Mouse (Mus musculus) MEL (cell line): ENCODE results near the gene Cenps. TPM values are rescaled to one million over a fixed set of nuclear protein-coding genes. Genes with fewer than 3 reads are reported as not detected.

Source experiments
- DNase-seq: peaks from one replicate; pipeline ENCODE4 v3.0.0; 2011; ENCODE audit warnings: low read depth, low spot score
- H3K27ac ChIP-seq: 2 replicates; pipeline ENCODE4 v1.5.1; 2012; ENCODE audit warnings: low read depth, mild to moderate bottlenecking, control low read depth, low read length, moderate library complexity; ENCODE audit not compliant: control insufficient read depth
- H3K27me3 ChIP-seq, 2 experiments: fragments of 150-350 bp in 1 of 2; sonication (generic) in 1 of 2; 2 replicates each; pipeline ENCODE4 v1.6.1; 2012; ENCODE audit warnings: low read length in 2 of 2, mild to moderate bottlenecking in 2 of 2, improper control_type of control experiment in 1 of 2, moderate library complexity in 1 of 2; ENCODE audit not compliant: insufficient read depth in 2 of 2, control insufficient read depth in 1 of 2
- H3K36me3 ChIP-seq, 2 experiments: 2 replicates each; pipeline ENCODE4 v1.6.1; 2012 to 2014; ENCODE audit warnings: low read length in 2 of 2, improper control_type of control experiment in 1 of 2, inconsistent platforms in 1 of 2, mild to moderate bottlenecking in 1 of 2; ENCODE audit not compliant: insufficient read depth in 2 of 2, control insufficient read depth in 1 of 2
- H3K4me1 ChIP-seq, 2 experiments: fragments of 150-350 bp in 1 of 2; sonication (generic) in 1 of 2; 2 replicates each; pipeline ENCODE4 v1.6.1; 2012; ENCODE audit warnings: low read length in 2 of 2, improper control_type of control experiment in 1 of 2, mild to moderate bottlenecking in 1 of 2; ENCODE audit not compliant: insufficient read depth in 2 of 2, control insufficient read depth in 1 of 2
- H3K4me3 ChIP-seq, 2 experiments: fragments of 150-350 bp in 1 of 2; sonication (generic) in 1 of 2; 2 replicates each; pipeline ENCODE4 v1.5.1; 2012; ENCODE audit warnings: low read depth in 2 of 2, low read length in 2 of 2, mild to moderate bottlenecking in 2 of 2, moderate library complexity in 2 of 2, control low read depth in 1 of 2, improper control_type of control experiment in 1 of 2; ENCODE audit not compliant: control insufficient read depth in 1 of 2, insufficient read depth in 1 of 2
- H3K79me2 ChIP-seq: 2 replicates; pipeline ENCODE4 v1.6.1; 2012; ENCODE audit warnings: mild to moderate bottlenecking, low read length, moderate library complexity; ENCODE audit not compliant: control insufficient read depth, poor library complexity, insufficient read depth
- H3K9ac ChIP-seq: 2 replicates; pipeline ENCODE4 v1.6.1; 2012; ENCODE audit warnings: low read depth, mild to moderate bottlenecking, control low read depth, low read length, moderate library complexity; ENCODE audit not compliant: control insufficient read depth, poor library complexity, severe bottlenecking
- H3K9me3 ChIP-seq: fragments of 150-350 bp; sonication (generic); replicated peaks from 2 replicates; pipeline ENCODE4 v1.6.1; 2012; ENCODE audit warnings: mild to moderate bottlenecking, low read length, improper control_type of control experiment, moderate library complexity; ENCODE audit not compliant: insufficient read depth
- BHLHE40 ChIP-seq: IDR thresholded peaks from 2 replicates; pipeline ENCODE4 v1.6.1; 2012; ENCODE audit warnings: low read depth, mild to moderate bottlenecking, inconsistent platforms, low read length, improper control_type of control experiment, borderline replicate concordance
- E2F4 ChIP-seq: IDR thresholded peaks from 2 replicates; pipeline ENCODE4 v1.6.1; 2011; ENCODE audit warnings: low read depth, low read length, improper control_type of control experiment, borderline replicate concordance
- ELF1 ChIP-seq: IDR thresholded peaks from 2 replicates; pipeline ENCODE4 v1.6.1; 2014; ENCODE audit warnings: low read depth, mild to moderate bottlenecking, inconsistent platforms, low read length, improper control_type of control experiment, moderate library complexity
- EP300 ChIP-seq, 2 experiments: IDR thresholded peaks; 2 replicates each; pipeline ENCODE4 v1.6.1; 2011; ENCODE audit warnings: improper control_type of control experiment in 2 of 2, low read length in 2 of 2, low read depth in 1 of 2, mild to moderate bottlenecking in 1 of 2
- ETS1 ChIP-seq: IDR thresholded peaks from 2 replicates; pipeline ENCODE4 v1.6.1; 2012; ENCODE audit warnings: low read depth, mild to moderate bottlenecking, inconsistent platforms, low read length, improper control_type of control experiment, moderate library complexity
- GATA1 ChIP-seq: IDR thresholded peaks from 2 replicates; pipeline ENCODE4 v1.6.1; 2011; ENCODE audit warnings: low read depth, low read length, improper control_type of control experiment
- HCFC1 ChIP-seq: IDR thresholded peaks from 2 replicates; pipeline ENCODE4 v1.6.1; 2012; ENCODE audit warnings: low read depth, mild to moderate bottlenecking, inconsistent platforms, low read length, improper control_type of control experiment, moderate library complexity
- MAX ChIP-seq: IDR thresholded peaks from 2 replicates; pipeline ENCODE4 v1.6.1; 2011; ENCODE audit warnings: low read length, improper control_type of control experiment
- MAZ ChIP-seq: IDR thresholded peaks from 2 replicates; pipeline ENCODE4 v1.6.1; 2012; ENCODE audit warnings: low read depth, mild to moderate bottlenecking, inconsistent platforms, low read length, improper control_type of control experiment
- MEF2A ChIP-seq: IDR thresholded peaks from 2 replicates; pipeline ENCODE4 v1.6.1; 2014; ENCODE audit warnings: low read depth, mild to moderate bottlenecking, inconsistent platforms, low read length, improper control_type of control experiment; ENCODE audit not compliant: poor library complexity, insufficient replicate concordance, severe bottlenecking; ENCODE audit errors: extremely low read depth
- MYC ChIP-seq: IDR thresholded peaks from 2 replicates; pipeline ENCODE4 v1.6.1; 2011; ENCODE audit warnings: low read depth, mild to moderate bottlenecking, low read length, improper control_type of control experiment, moderate library complexity
- NRF1 ChIP-seq: IDR thresholded peaks from 2 replicates; pipeline ENCODE4 v1.6.1; 2014; ENCODE audit warnings: low read depth, mild to moderate bottlenecking, inconsistent platforms, low read length, improper control_type of control experiment, moderate library complexity; ENCODE audit not compliant: poor library complexity, insufficient read depth, severe bottlenecking
- POLR2A ChIP-seq, 2 experiments: IDR thresholded peaks; 2 replicates each; pipeline ENCODE4 v1.6.1; 2011 to 2012; ENCODE audit warnings: low read length in 2 of 2, mild to moderate bottlenecking in 2 of 2, control low read depth in 1 of 2, improper control_type of control experiment in 1 of 2, low read depth in 1 of 2, moderate library complexity in 1 of 2; ENCODE audit not compliant: control insufficient read depth in 1 of 2, insufficient read depth in 1 of 2, poor library complexity in 1 of 2
- POLR2AphosphoS5 ChIP-seq: IDR thresholded peaks from 2 replicates; pipeline ENCODE4 v1.6.1; 2012; ENCODE audit warnings: low read depth, borderline replicate concordance, mild to moderate bottlenecking, inconsistent platforms, low read length, moderate library complexity, mixed read lengths
- RAD21 ChIP-seq: IDR thresholded peaks from 2 replicates; pipeline ENCODE4 v1.6.1; 2011; ENCODE audit warnings: mild to moderate bottlenecking, low read depth, low read length, improper control_type of control experiment
- RCOR1 ChIP-seq: IDR thresholded peaks from 2 replicates; pipeline ENCODE4 v1.6.1; 2012; ENCODE audit warnings: low read depth, mild to moderate bottlenecking, inconsistent platforms, low read length, improper control_type of control experiment
- SIN3A ChIP-seq: IDR thresholded peaks from 2 replicates; pipeline ENCODE4 v1.6.1; 2012; ENCODE audit warnings: low read length, improper control_type of control experiment, inconsistent platforms
- TAL1 ChIP-seq: IDR thresholded peaks from 2 replicates; pipeline ENCODE4 v1.6.1; 2012; ENCODE audit warnings: mild to moderate bottlenecking, inconsistent platforms, low read length, moderate library complexity, mixed read lengths
- TCF12 ChIP-seq: IDR thresholded peaks from 2 replicates; pipeline ENCODE4 v1.6.1; 2014; ENCODE audit warnings: low read depth, mild to moderate bottlenecking, inconsistent platforms, low read length, improper control_type of control experiment, moderate library complexity
- USF2 ChIP-seq, 2 experiments: IDR thresholded peaks; 2 replicates each; pipeline ENCODE4 v1.6.1; 2011 to 2012; ENCODE audit warnings: improper control_type of control experiment in 2 of 2, low read length in 2 of 2, borderline replicate concordance in 1 of 2, inconsistent platforms in 1 of 2, low read depth in 1 of 2, mild to moderate bottlenecking in 1 of 2; ENCODE audit not compliant: insufficient read depth in 1 of 2
- ZC3H11A ChIP-seq: IDR thresholded peaks from 2 replicates; pipeline ENCODE4 v1.6.1; 2012; ENCODE audit warnings: low read depth, mild to moderate bottlenecking, inconsistent platforms, low read length, improper control_type of control experiment
- ZKSCAN1 ChIP-seq: IDR thresholded peaks from 2 replicates; pipeline ENCODE4 v1.6.1; 2012; ENCODE audit warnings: low read depth, mild to moderate bottlenecking, inconsistent platforms, low read length, improper control_type of control experiment, moderate library complexity
- ZMIZ1 ChIP-seq: IDR thresholded peaks from 2 replicates; pipeline ENCODE4 v1.6.1; 2012; ENCODE audit warnings: low read depth, mild to moderate bottlenecking, inconsistent platforms, low read length, improper control_type of control experiment, moderate library complexity
- ZNF384 ChIP-seq: IDR thresholded peaks from 2 replicates; pipeline ENCODE4 v1.6.1; 2012; ENCODE audit warnings: low read depth, mild to moderate bottlenecking, inconsistent platforms, low read length, improper control_type of control experiment
- polyA plus RNA-seq, 2 experiments: library from polyadenylated mRNA; stranded (reverse) in 1 of 2; unstranded in 1 of 2; fragments of >175 nt in 1 of 2; fragments of >200 nt in 1 of 2; gene quantifications; 2 replicates each; pipeline versions ENCODE4 v1.2.1 to v1.2.4; 2012; ENCODE audit warnings: low replicate concordance in 2 of 2, low read depth in 1 of 2; ENCODE audit not compliant: insufficient read length in 2 of 2, insufficient read depth in 1 of 2, missing spikeins in 1 of 2
- total RNA-seq: library from RNA; depleted of rRNA; stranded (reverse); fragments of 300-350 nt; gene quantifications from 2 replicates; pipeline ENCODE4 v1.2.3, GENCODE M21; 2012

Cenps gene
- total and polyA plus RNA-seq, 3 experiments = 13.4 to 60.7 TPM; not detected in 1

DNA sequence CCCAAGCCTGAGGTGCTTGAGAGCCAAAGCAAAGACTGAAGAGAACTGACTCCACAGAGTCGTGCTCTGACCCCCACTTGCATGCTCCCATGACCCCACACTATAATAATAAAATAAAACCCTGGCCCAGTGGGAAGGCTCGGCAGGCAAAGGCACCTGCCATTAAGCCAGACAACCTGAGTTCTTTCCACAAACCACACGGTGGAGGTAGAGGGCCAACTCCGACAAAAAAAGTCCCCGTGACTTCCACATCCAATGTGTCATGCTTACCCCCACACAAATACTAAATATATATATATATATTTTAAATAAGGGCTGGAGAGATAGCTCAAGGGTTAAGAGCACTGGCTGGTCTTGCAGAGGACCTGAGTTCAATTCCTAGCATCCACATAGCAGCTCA is 26.7 kb upstream of the Cenps start:
- no peak for DNase-seq
- no peak overlapping the region for H3K27ac ChIP-seq
- no peak overlapping the region for H3K9ac ChIP-seq
- H3K9me3 ChIP-seq = no peaks in the 10 kb centered on the region
- TF ChIP-seq ETS1 = no peak
- no peak for TF ChIP-seq POLR2A (IDR thresholded peaks at IDR 0.05; ENCODE audit: control insufficient read depth in 1 of 2, insufficient read depth in 1 of 2, low read depth in 1 of 2, low read length in 2 of 2, poor library complexity in 1 of 2)
- TF ChIP-seq MYC = no peak
- TF ChIP-seq RCOR1 = no peak
- no peak for TF ChIP-seq ZNF384
- TF ChIP-seq E2F4 = no peak
- TF ChIP-seq ELF1 = no peak
- no peak for TF ChIP-seq ZC3H11A
- no peak for TF ChIP-seq MAZ
- no peak for TF ChIP-seq TCF12
- TF ChIP-seq MAX = no peak
- no peak for TF ChIP-seq SIN3A
- no peak for TF ChIP-seq BHLHE40
- TF ChIP-seq USF2 (IDR thresholded peaks at IDR 0.05; ENCODE audit: borderline replicate concordance in 1 of 2, insufficient read depth in 1 of 2, low read depth in 1 of 2, low read length in 2 of 2) = no peak
- TF ChIP-seq EP300 (IDR thresholded peaks at IDR 0.05; ENCODE audit: low read depth in 1 of 2, low read length in 2 of 2) = no peak
- H3K79me2 ChIP-seq = peaks cover 17% of the 10 kb centered on the region
- no peaks in the 10 kb centered on the region for H3K27me3 ChIP-seq
- H3K4me1 ChIP-seq = peaks cover 8 to 28% of the 10 kb centered on the region in 2 experiments
- H3K36me3 ChIP-seq = peaks cover 8 to 38% of the 10 kb centered on the region in 2 experiments
- no peak overlapping the region for H3K4me3 ChIP-seq

DNA sequence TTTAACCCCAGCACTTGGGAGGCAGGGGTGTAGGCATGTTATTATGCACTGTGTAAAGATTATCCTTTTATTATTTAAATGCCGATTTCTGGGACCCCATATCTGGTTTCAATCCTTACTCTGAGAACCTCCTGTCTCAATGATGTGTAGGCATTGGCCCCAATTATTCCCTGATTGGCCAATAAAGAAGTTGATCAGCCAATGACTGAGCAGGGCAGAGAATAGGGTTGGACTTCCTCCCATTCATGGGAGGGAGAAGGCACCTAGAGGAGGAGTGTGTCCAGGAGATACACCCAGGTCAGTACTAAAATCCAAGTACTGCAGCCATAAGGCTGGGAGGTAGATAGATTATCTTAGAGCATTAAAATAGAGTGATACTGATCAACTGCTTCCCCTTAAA is 25.8 kb upstream of the Cenps start:
- Histone ChIP-seq H3K9me3 (no peaks in the 10 kb centered on the region), H3K4me1 (peaks cover 10 to 32% of the 10 kb centered on the region in 2 experiments), H3K79me2 (peaks cover 17% of the 10 kb centered on the region), H3K36me3 (peaks cover 8 to 43% of the 10 kb centered on the region in 2 experiments), H3K27ac (no peak overlapping the region), H3K4me3 (no peak overlapping the region), H3K27me3 (no peaks in the 10 kb centered on the region), H3K9ac (no peak overlapping the region)
- DNase-seq = peak; percentile 58
- TF ChIP-seq ZKSCAN1 = no peak
- no peak for TF ChIP-seq MEF2A
- no peak for TF ChIP-seq RAD21
- no peak for TF ChIP-seq POLR2AphosphoS5
- TF ChIP-seq MAZ = no peak
- no peak for TF ChIP-seq E2F4
- TF ChIP-seq ELF1 = no peak
- no peak for TF ChIP-seq MYC
- TF ChIP-seq TCF12 = no peak
- no peak for TF ChIP-seq TAL1
- no peak for TF ChIP-seq HCFC1
- TF ChIP-seq USF2 (IDR thresholded peaks at IDR 0.05; ENCODE audit: borderline replicate concordance in 1 of 2, insufficient read depth in 1 of 2, low read depth in 1 of 2, low read length in 2 of 2) = no peak
- TF ChIP-seq NRF1 = no peak
- TF ChIP-seq GATA1 = no peak
- TF ChIP-seq POLR2A (IDR thresholded peaks at IDR 0.05; ENCODE audit: control insufficient read depth in 1 of 2, insufficient read depth in 1 of 2, low read depth in 1 of 2, low read length in 2 of 2, poor library complexity in 1 of 2) = no peak
- TF ChIP-seq ZMIZ1 = no peak
